Mouse (Mus musculus) subcutaneous adipose tissue, adult 2 months (tissue): ENCODE results near the gene Aplnr. TPM values are rescaled to one million over a fixed set of nuclear protein-coding genes. Genes with fewer than 3 reads are reported as not detected.

Experiments used
- polyA plus RNA-seq: library from polyadenylated mRNA; depleted of rRNA; stranded (reverse); fragments of >200 nt; gene quantifications from 2 replicates; pipeline ENCODE4 v1.2.3, GENCODE M21; 2012; ENCODE audit warnings: low replicate concordance; rRNA removed

The Aplnr gene
- polyA plus RNA-seq, result 46.0 and 78.6 TPM in 2 replicates

DNA sequence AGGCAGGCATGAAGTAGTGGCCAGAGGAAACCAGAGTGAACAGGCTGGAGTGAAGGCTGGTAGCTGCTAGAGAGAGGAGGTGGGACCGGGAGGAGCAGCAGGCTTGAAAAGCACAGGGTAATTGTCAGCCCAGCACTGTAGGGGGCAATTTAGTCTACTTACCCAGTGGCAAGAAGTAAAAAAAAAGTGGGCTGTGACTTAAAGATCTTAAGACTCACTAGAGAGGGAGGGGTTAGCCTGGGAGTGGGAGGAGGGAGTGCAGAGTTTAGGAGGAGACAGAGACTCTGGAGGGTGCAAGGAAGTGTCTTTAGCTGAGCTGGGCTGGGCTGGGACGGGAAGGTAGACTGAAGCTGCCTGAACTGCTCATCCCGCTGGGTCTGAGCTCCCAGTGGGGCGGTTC, at the start of gene Aplnr:
TSS of gene Aplnr (plus strand) at position 137 of the 400 bp plus-strand sequence.

Other genes with a start within 250 kb of the Aplnr start
- gene Rtn4rl2, start 249.5 kb upstream of the Aplnr start, polyA plus RNA-seq, result 9.8 and 12.4 TPM in 2 replicates
- gene Slc43a3, start 199.6 kb upstream of the Aplnr start, polyA plus RNA-seq, result 75.7 and 219 TPM in 2 replicates
- 0.60 and 1.3 TPM in 2 replicates for gene Prg2, start 155.8 kb upstream of the Aplnr start, polyA plus RNA-seq
- not detected in 2 replicates for gene Prg3, start 148.0 kb upstream of the Aplnr start, polyA plus RNA-seq
- gene Ssrp1, start 99.0 kb upstream of the Aplnr start, polyA plus RNA-seq, result 78.5 and 192 TPM in 2 replicates
- 0.64 and 1.4 TPM in 2 replicates for gene P2rx3, start 98.8 kb upstream of the Aplnr start, polyA plus RNA-seq
- gene Tnks1bp1, start 88.2 kb upstream of the Aplnr start, polyA plus RNA-seq, result 151 and 196 TPM in 2 replicates
- gene Lrrc55, start 61.0 kb downstream of the Aplnr start, polyA plus RNA-seq, result 0.40 and 7.8 TPM in 2 replicates
- gene Olfr987, start 203.1 kb downstream of the Aplnr start, polyA plus RNA-seq, result not detected in 2 replicates
- gene Olfr988, start 227.0 kb downstream of the Aplnr start, polyA plus RNA-seq, result not detected in 2 replicates